Mouse (Mus musculus) midbrain, embryonic 10.5 days (tissue): ENCODE data around the gene Nek5. TPM values are rescaled to one million over a fixed set of nuclear protein-coding genes. Genes with fewer than 3 reads are reported as not detected.
"Not testable (repeated sequence)": the region's sequence is repeated elsewhere in the genome, so short reads cannot be mapped to it uniquely, and the experiment has no call there.

Experiments used
- DNase-seq: peaks from one replicate; pipeline ENCODE4 v3.0.0-alpha.2; 2017; ENCODE audit warnings: low spot score
- H3K27ac ChIP-seq: fragments of 300-500 bp; sonication (generic); replicated peaks from 2 replicates; pipeline ENCODE4 v1.5.1; 2016; ENCODE audit warnings: mild to moderate bottlenecking
- H3K27me3 ChIP-seq: fragments of 300-500 bp; sonication (generic); 2 replicates; pipeline ENCODE4 v1.6.1; 2016; ENCODE audit warnings: low read depth, mild to moderate bottlenecking; ENCODE audit not compliant: poor library complexity, severe bottlenecking
- H3K36me3 ChIP-seq: fragments of 300-500 bp; sonication (generic); 2 replicates; pipeline ENCODE4 v1.6.1; 2016; ENCODE audit warnings: mild to moderate bottlenecking, moderate library complexity
- H3K4me1 ChIP-seq: fragments of 300-500 bp; sonication (generic); 2 replicates; pipeline ENCODE4 v1.6.1; 2016
- H3K4me3 ChIP-seq: fragments of 300-500 bp; sonication (generic); 2 replicates; pipeline ENCODE4 v1.5.1; 2016; ENCODE audit warnings: mild to moderate bottlenecking, moderate library complexity
- H3K9me3 ChIP-seq: fragments of 300-500 bp; sonication (generic); replicated peaks from 2 replicates; pipeline ENCODE4 v1.6.1; 2016; ENCODE audit warnings: mild to moderate bottlenecking
- WGBS: fragments of 180-500 bp; shearing (Covaris S2); methylation state at CpG from one replicate; pipeline ENCODE4 v1.1.7; 2016; 5-methylcytosine and 5-hydroxymethylcytosine counted together
- polyA plus RNA-seq: library from polyadenylated mRNA; unstranded; fragments of >200 nt; fragmentation: Nextera tagmentation; extraction: Ambion mirVana; gene quantifications from 2 replicates; pipeline ENCODE4 v1.2.1, GENCODE M21; 2016

Gene Nek5
- polyA plus RNA-seq, 1 experiment from 2014 or later, result 0.06 TPM

DNA sequence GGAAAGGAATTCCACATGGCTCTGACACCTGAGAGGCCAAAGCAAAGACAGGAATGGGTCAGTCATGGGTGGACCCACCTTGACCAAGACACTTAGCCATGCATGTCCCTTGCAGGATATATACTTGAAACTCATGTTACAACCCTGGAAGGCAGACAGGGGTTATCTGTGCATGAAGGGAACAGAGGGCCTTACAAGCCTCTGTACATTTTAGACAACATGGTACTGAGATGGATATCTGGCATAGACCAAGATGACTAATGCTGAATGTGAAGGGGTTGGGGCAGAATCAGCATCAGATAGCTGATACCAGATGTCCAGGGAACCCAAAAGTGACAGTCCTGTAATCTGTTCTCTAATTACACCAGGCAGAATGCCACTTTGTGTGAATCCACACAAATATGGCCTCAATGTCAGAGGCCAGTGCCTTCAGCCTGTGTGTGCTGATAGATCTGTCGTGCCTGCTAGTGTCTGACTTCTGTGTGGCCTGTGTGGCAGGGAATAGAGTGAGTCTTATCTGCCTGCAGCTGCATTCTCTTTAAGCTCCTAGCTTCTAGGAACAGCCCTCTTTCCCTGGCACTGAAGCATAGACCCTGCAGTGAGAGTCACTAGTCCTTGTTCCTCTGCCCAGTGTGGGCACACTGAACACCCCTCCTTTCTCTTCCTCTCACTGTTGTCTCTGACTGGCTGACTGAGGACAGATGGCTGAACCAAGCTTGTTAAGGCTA, 19.1 kb upstream of the Nek5 start:
- no peak for DNase-seq
- no peaks in the 10 kb centered on the region for H3K27me3 ChIP-seq
- no peaks in the 10 kb centered on the region for H3K9me3 ChIP-seq
- no peaks in the 10 kb centered on the region for H3K4me1 ChIP-seq
- no peak overlapping the region for H3K4me3 ChIP-seq
- WGBS, result 97% methylated on average over 1 of the region's 1 CpGs
- peaks cover 39% of the 10 kb centered on the region for H3K36me3 ChIP-seq
- no peak overlapping the region for H3K27ac ChIP-seq

DNA sequence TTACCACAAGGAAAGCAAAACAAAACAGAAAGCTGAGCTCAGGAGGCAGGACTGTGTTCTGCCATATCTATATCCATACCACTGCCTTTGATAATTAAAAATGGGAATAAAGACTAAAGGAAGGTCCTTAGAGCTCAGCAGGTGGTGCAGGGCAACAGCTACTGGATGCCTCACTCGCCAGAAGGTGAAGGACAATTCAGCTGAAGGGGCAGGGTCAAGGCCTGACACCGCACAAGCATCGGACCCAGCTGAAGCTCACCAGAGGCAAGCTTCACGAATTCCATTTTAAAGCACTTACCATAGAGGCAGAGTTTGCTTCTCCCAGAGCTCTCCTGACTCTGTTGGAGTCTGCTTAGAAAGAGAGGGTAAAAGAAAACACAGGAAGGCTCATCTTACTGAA, 17.7 kb upstream of the Nek5 start:
- Histone ChIP-seq H3K9me3 (no peaks in the 10 kb centered on the region), H3K27me3 (no peaks in the 10 kb centered on the region), H3K4me1 (no peaks in the 10 kb centered on the region), H3K36me3 (peaks cover 26% of the 10 kb centered on the region), H3K4me3 (no peak overlapping the region), H3K27ac (no peak overlapping the region)
- DNase-seq, result no peak
- WGBS, result 84% methylated on average over 4 of the region's 4 CpGs

DNA sequence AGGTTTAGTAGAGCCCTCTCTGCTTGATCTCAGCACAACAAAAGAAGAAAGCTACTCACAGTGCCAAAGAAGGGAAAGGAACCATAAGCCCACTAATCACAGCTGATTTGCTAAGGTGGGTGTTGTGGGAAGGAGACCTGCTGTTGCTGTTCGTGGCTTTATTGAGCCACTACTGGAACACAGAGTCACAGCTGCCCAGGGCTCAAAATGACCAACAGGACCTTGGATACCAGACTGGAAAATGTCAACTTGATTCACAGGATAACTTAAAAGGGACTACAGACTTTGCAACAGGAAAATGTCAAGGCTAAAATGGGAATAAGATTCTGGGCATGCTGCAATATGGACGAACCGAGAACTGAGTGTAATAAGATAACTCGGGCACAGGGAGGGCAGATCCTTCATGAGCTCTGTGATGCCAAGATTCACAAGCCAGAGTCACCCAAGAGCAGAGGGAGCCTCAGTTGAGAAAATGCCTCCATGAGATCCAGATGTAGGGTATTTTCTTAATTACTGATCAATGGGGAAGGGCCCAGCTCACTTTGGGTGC, 17.1 kb upstream of the Nek5 start:
- 87% methylated on average over 4 of the region's 4 CpGs for WGBS
- no peak overlapping the region for H3K27ac ChIP-seq
- no peaks in the 10 kb centered on the region for H3K9me3 ChIP-seq
- H3K4me3 ChIP-seq, result no peak overlapping the region
- no peaks in the 10 kb centered on the region for H3K27me3 ChIP-seq
- no peaks in the 10 kb centered on the region for H3K4me1 ChIP-seq
- DNase-seq, result no peak
- H3K36me3 ChIP-seq, result peaks cover 23% of the 10 kb centered on the region

DNA sequence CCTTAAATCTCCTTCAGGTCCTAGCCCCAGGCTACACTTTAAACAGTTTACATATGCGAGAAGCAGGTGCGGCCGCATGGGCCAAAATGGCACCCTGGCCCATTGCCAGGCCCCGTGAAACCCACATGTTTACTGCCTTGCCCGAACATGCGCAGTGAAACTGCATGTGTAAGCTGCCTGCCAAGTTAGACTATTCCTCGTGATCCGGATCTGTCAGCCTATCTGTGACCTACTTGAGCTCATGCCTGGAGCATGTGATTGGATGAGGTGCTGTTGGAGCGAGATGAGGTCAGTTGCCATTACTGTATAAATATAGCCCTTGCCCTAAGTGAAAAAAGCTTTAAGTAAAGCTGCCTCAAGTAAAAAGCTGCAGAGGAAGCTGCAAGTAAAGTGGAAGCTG, 11.6 kb upstream of the Nek5 start:
- H3K4me3 ChIP-seq, H3K9me3 ChIP-seq, DNase-seq, H3K4me1 ChIP-seq, H3K27me3 ChIP-seq, H3K27ac ChIP-seq: not testable (repeated sequence)
- peaks cover 22% of the 10 kb centered on the region for H3K36me3 ChIP-seq
- 95% methylated on average over 9 of the region's 9 CpGs for WGBS

DNA sequence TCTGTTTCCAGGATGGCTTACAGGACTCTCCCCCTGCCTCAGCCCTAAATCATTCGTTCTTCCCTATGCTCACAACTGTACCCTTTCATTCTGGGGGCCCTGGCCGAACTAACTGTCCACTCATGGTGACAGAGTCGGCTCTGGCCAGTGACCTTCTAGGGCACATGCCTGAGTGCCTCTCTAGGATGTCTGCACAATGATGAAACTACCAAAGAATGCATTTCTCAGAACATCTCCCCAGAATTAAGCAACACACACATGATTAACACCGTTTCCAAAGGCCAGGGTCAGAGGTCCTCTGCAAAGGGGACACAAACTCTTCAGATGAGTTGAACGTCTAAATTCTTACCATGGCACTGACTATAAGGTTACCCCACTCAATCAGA, 9.9 kb upstream of the Nek5 start:
- DNase-seq, result no peak
- Histone ChIP-seq H3K27ac (no peak overlapping the region), H3K4me1 (no peaks in the 10 kb centered on the region), H3K4me3 (no peak overlapping the region), H3K27me3 (no peaks in the 10 kb centered on the region), H3K36me3 (peaks cover 16% of the 10 kb centered on the region), H3K9me3 (no peaks in the 10 kb centered on the region)
- WGBS, result 87% methylated on average over 5 of the region's 5 CpGs

DNA sequence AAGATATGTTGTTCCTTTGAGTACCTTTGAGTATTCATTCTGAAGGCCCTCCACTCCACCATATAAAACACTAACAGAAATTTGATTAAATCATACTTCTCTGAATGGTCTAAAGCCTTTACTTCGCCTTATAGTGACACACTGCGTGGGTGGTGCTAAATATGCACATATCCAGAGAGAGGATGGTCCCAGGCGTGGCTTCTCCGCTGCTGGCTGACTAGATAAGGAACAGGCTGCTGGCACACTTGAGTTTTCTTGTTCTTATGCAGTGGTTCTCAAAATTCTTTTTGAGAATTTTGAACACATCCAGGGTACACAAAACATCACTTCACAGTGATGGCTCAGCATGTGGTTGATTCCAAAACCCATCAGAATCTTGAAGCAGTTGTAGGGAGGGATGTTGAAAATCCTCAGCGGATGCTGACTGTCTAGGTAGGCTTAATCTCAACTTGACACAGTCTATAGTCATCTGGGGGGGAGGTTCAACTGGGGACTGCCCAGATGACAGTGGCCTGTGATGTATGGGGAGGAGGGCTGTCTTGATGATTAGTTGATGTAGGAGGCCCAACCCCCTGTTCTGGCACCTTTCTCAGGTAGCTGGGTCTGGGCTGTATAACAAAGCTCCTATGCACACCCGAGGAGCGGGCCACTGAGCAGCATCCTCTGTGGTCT, 9.4 kb upstream of the Nek5 start:
- DNase-seq, result no peak

DNA sequence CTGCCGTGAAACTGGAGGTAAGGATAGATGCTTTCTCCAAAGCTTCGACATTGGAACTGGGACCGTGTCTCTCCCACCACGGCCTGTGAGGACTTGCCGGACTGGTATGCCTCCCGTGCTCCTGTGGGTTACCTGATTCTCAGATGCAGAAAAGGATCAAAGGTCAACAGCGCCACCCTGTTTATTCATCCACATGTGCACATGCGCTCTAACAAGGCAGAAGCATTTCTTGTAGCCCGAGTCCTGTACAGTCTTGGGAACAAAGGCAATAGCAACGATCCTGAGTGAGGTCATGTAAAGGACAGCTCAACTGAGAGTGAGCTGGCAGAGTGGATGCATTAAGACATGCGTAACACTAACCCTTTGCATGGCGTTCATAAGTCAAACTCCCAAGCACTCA, 7.2 kb upstream of the Nek5 start:
- WGBS, result 93% methylated on average over 12 of the region's 12 CpGs
- peaks cover 39% of the 10 kb centered on the region for H3K36me3 ChIP-seq
- DNase-seq, result no peak
- H3K4me1 ChIP-seq, result no peaks in the 10 kb centered on the region
- H3K27me3 ChIP-seq, result no peaks in the 10 kb centered on the region
- H3K4me3 ChIP-seq, result no peak overlapping the region
- H3K27ac ChIP-seq, result no peak overlapping the region
- no peaks in the 10 kb centered on the region for H3K9me3 ChIP-seq

More for the DNA sequence above, 9.4 kb upstream of the Nek5 start:
- H3K27me3 ChIP-seq, result no peaks in the 10 kb centered on the region
- no peak overlapping the region for H3K27ac ChIP-seq
- no peaks in the 10 kb centered on the region for H3K4me1 ChIP-seq
- no peak overlapping the region for H3K4me3 ChIP-seq
- no peaks in the 10 kb centered on the region for H3K9me3 ChIP-seq
- H3K36me3 ChIP-seq, result peaks cover 18% of the 10 kb centered on the region
- WGBS, result 92% methylated on average over 7 of the region's 7 CpGs

DNA sequence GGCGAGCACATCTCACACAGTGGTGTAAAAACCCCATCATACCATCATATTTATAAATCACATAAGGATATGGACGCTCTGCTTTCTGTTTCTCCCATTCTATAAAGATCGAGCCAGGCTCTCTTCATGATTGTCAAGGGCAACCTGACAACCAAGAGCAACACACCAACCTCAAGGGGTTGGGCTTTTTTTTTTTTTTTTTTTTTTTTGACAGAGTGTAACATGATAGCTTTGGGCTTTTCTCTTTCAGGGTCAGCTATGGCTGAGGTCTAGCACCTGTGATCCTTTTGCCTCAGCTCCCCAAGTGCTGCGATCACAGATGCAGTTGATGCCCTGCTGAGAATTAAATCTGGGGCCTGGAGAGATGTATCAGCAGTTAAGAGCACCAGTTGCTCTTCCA, 17.8 kb downstream of the Nek5 start:
- H3K27me3 ChIP-seq, result no peaks in the 10 kb centered on the region
- no peak overlapping the region for H3K27ac ChIP-seq
- no peaks in the 10 kb centered on the region for H3K9me3 ChIP-seq
- WGBS, result 80% methylated on average over 4 of the region's 4 CpGs
- H3K4me3 ChIP-seq, result no peak overlapping the region
- no peaks in the 10 kb centered on the region for H3K4me1 ChIP-seq
- no peak for DNase-seq
- no peaks in the 10 kb centered on the region for H3K36me3 ChIP-seq

DNA sequence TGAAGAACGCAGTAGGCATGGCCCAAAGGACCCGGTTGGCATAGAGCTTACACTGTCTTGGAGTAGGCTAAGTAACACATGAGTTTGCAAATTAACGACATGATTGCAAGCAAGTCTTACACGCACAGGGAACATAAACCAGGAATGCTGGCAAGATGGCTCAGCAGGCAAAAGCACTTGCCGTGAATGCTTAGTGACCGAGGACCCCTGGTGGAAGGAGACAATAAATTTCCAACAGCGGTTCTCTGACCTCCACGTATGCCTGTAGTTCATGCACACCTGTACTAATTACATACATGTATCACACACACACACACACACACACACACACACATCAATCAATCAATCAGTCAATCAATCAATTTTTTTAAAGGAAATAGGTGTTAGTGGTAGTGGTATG, 33.3 kb downstream of the Nek5 start:
- no peak for DNase-seq
- Histone ChIP-seq H3K9me3 (no peaks in the 10 kb centered on the region), H3K27me3 (no peaks in the 10 kb centered on the region), H3K4me1 (no peaks in the 10 kb centered on the region), H3K36me3 (no peaks in the 10 kb centered on the region), H3K27ac (no peak overlapping the region), H3K4me3 (no peak overlapping the region)
- 58% methylated on average over 8 of the region's 8 CpGs for WGBS

DNA sequence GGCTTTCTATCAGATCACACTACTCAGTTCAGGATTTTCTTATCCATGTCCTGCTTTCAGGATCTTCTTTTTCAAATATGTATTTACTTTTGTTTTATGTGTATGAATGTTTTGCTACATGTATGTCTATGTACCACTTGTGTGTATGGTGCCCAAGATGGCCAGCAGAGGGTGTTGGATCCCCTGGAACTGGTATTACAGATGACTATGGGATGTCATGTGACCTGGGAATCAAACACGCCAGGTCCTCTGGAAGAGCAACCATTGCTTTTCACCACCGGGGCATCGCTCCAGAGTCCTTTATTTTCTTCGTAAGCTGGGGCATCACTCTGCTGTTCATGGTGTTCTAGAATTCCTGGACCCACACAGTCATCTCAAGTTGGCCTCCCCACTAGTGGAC, 35.6 kb downstream of the Nek5 start:
- no peak overlapping the region for H3K27ac ChIP-seq
- no peaks in the 10 kb centered on the region for H3K27me3 ChIP-seq
- no peak overlapping the region for H3K4me3 ChIP-seq
- no peaks in the 10 kb centered on the region for H3K9me3 ChIP-seq
- H3K4me1 ChIP-seq, result no peaks in the 10 kb centered on the region
- no peak for DNase-seq
- WGBS, result 94% methylated on average over 4 of the region's 4 CpGs
- no peaks in the 10 kb centered on the region for H3K36me3 ChIP-seq

DNA sequence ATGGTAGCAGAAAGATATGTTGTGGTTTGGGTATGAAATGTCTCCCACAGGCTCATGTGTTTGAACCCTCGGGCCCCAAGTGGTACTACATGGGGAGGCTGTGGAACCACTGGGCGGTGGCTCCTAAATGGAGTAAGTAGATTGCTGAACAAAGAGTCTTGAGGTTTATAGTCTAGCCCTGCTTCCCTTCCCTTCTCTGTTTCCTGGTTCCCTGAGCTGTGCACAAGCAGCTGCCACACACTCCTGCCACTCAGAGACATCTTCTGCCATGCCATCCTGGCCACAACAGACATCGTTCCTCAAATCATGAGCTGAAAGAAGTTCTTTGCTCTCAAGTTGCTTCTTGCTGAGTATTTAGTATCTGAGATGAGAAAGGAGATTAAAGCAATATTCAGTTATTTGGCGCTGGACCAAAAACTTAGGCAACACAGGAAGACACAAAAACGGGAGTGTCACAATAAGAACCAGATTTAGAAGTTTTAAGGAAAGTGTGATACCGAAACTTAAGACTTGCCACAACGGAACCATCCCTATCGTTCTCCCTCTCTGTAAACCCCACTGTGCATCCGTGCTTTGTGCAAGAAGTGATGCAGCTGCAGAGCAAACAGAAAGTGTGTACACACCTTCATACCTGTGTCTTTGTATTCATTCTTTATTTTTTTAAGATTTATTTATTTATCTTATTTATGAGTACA, 45.4 kb downstream of the Nek5 start:
- no peak overlapping the region for H3K4me3 ChIP-seq
- H3K9me3 ChIP-seq, result no peaks in the 10 kb centered on the region
- no peaks in the 10 kb centered on the region for H3K27me3 ChIP-seq
- no peak overlapping the region for H3K27ac ChIP-seq
- WGBS, result 84% methylated on average over 9 of the region's 9 CpGs
- DNase-seq, result no peak
- H3K36me3 ChIP-seq, result no peaks in the 10 kb centered on the region
- H3K4me1 ChIP-seq, result no peaks in the 10 kb centered on the region

DNA sequence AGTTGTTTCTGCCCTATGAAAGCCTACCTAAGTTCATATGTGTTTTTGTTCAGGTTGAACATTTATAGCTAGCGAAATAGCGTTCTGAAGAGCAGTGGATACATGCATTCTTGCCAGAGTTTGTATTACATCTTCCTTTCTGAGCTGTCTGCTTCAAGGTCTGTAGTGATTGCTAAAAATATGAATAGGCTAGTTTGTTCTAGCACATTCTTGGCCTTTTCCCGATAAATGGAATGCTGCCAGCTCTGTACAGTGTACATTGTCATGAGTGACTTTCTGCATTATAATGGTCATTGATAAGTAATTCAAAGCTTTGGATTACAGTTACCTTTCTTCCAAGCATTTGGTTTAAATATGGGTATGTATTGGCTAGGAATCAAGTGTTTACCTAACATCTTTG, 63.7 kb downstream of the Nek5 start:
- 9% methylated on average over 3 of the region's 3 CpGs for WGBS
- no peak for DNase-seq
- Histone ChIP-seq H3K27me3 (peaks cover 15% of the 10 kb centered on the region), H3K27ac (peak overlapping the region; percentile 88; the same call in 1 of the 2 replicates), H3K4me1 (peaks cover 16% of the 10 kb centered on the region), H3K9me3 (0 out of 2 replicates have a peak, but pooled peaks cover 4% of the 10 kb centered on the region), H3K36me3 (peaks cover 43% of the 10 kb centered on the region), H3K4me3 (peak overlapping the region; percentile 73)

DNA sequence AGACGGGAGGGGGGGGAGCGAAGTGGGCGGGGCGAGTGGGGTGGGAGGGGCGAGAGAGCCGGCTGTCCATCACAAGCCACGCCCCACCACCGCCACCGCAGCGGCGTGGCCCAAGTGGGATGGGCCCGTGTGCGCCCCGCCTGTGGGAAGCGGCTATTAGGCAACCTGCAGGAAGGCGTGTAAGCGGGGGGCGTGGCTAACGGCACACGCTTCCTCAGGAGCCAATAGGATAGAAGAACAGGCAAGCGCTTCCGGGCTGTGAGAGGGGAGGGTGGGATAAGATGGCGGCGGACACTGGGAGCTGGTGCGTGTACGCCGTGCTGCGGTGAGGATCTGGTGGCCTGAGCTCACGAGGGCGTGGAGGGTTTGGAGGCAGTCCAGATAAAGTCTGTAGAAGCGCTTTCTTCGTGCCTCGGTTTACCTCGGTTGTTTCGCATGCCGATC, 64.4 kb downstream of the Nek5 start, which contains the start of gene Alg11:
Alg11 (plus strand) TSS at position 276 of the 444 bp plus-strand sequence.
- H3K36me3 ChIP-seq, result peaks cover 36% of the 10 kb centered on the region
- H3K27ac ChIP-seq, result peak within 1 kb of the TSS; percentile 88
- 0% methylated on average over 35 of the region's 36 CpGs for WGBS
- DNase-seq, result peak; percentile 97
- no peaks in the 10 kb centered on the region for H3K9me3 ChIP-seq
- H3K4me1 ChIP-seq, result peaks cover 16% of the 10 kb centered on the region
- H3K4me3 ChIP-seq, result peak within 1 kb of the TSS; percentile 73
- peaks cover 15% of the 10 kb centered on the region for H3K27me3 ChIP-seq
